Mouse (Mus musculus) right cerebral cortex, postnatal 25 days (tissue): Measurements from ENCODE around the gene Acot8.

Experiments used
- DNase-seq: peaks from one replicate; pipeline ENCODE4 v3.0.0; 2022

Gene Acot8

DNA sequence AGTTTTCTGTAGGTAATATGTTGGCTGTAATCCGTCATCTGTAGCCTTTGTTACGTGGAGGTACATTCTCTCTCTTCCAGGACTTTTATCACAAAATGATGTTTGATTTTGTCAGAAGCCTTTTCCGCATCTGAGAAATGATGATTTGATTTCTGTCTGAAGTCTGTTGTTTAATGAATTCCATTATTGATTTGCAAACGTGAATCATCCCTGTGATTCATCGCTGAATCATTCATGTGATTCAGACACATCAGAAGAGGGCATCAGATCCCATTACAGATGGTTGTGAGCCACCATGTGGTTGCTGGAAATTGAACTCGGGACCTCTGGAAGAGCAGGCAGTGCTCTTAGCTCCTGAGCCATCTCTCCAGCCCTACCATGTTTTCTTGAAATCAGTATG is 55.7 kb downstream of the Acot8 start:
- DNase-seq = no peak

DNA sequence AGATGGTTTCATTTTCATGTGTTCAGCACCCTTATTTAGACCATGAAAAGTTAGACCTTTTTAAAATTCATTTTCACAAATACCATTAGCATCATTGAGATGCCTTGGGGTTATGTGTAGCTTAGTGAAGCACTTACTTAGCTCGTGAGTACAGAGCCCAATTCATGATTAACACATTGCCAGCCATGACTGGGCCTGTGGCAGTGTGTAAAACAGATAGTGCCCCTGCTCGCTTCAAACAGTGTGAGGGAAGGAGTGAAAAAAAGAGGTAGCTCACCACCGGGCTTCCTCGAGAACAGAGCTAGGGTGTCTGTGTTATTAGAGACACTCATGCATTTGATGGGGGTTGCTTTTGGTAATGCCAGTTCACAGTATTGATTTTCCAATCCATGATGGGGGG is 56.5 kb downstream of the Acot8 start:
- DNase-seq = no peak

DNA sequence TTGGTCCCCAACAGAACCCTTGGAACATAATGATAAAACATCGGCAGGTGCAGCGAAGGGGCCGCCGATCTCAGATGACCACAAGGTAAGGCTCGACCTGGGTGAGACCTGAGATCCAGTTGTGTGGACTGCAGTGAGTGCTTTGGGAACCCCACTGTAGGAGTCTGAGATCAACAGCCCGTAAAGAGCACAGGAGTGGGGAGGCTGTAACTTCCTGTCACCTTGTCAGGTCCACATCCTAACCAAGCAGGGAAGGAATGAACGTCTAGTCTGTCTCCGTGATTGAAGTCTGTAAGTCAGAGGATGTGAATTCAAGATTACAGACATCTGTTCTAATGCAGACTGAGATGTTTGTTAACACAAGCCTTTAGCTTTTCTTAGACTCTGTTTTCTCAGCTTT is 58.0 kb downstream of the Acot8 start:
- no peak for DNase-seq

DNA sequence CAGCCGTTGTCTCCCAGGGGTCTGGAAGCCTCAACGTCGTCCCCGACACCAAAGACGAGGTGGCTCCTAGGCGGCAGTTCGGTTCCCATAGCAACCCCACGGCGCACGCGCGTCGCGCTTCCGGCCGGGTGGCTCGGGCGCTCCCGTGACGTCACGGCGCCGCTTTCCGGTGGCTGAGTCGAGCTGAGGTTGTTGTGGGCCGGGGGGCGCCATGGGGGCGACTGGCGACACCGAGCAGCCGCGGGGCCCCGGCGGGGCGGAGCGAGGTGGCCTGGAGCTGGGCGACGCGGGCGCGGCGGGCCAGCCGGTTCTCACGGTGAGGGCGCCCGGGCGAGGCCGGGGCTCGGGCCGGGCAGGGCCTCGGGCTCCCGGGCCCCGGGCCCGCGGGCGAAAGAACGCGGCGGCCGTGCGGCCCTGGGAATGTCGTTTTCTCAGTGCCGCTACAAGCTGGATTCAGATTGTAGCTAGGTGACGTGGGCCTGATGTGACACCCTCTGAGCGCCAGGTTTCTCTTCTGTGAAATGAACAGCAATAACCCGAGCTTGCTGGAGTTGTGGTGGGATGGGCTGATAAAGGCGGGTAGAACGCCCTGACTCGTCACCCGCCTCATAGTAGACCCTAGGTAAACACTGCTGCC is 58.7 kb downstream of the Acot8 start, which contains the start of the genes Wfdc3 and Dnttip1:
TSS of gene Wfdc3 (minus strand) at position 89 of the 637 bp plus-strand sequence.
TSS of gene Dnttip1 (plus strand) at position 141 of the 637 bp plus-strand sequence.
- DNase-seq = peak; percentile 95

DNA sequence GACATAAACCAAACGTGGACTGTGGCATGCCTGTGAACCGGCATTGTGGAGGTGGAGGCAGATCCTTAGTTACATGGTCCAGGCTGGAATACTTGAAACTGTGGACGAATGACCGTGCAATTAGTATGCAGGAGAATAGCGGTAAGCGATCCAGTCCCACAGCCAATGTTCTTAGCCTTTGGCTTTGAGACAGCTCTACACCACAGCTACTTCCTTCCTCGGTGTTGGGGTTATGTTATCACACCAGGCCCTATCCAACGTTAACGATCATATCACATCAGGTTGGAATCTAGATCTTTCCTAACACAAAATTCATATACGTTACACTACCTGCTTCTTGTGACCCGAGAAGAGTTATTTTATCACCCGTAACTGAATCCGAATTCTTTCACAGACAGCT is 59.7 kb downstream of the Acot8 start:
- DNase-seq = no peak
